ENCODE assay signal across 32 mouse cellular contexts in genomic region chr6:143447060-143447459, GRCm38 (mm10).
"Had no signal": no experiment of that assay in that cellular context is flagged by ENCODE, and none has a peak within 500 bp of the region (broad histone marks: within the 10 kb centered on the region; RNA-seq: fewer than 3 reads in every experiment).

No protein-coding gene starts in this region.

- H3K27me3 ChIP-seq: liver, embryonic 12.5 days; liver, embryonic 13.5 days; liver, embryonic 15.5 days; lung, embryonic 15.5 days; midbrain, embryonic 12.5 days; midbrain, embryonic 13.5 days; midbrain, embryonic 15.5 days; neural tube, embryonic 12.5 days had no signal

- H3K9ac ChIP-seq: limb, embryonic 12.5 days; limb, embryonic 13.5 days; limb, embryonic 15.5 days; liver, embryonic 12.5 days; liver, embryonic 13.5 days; liver, embryonic 14.5 days; liver, embryonic 15.5 days; liver, postnatal 0 days; lung, embryonic 14.5 days; lung, embryonic 15.5 days; midbrain, embryonic 12.5 days; midbrain, embryonic 13.5 days; midbrain, embryonic 15.5 days; neural tube, embryonic 12.5 days had no signal

- H3K27ac ChIP-seq: limb, embryonic 10.5 days; limb, embryonic 12.5 days; limb, embryonic 13.5 days; limb, embryonic 15.5 days; liver, embryonic 12.5 days; liver, embryonic 13.5 days; liver, embryonic 14.5 days; liver, embryonic 15.5 days; lung, embryonic 15.5 days; macrophage; midbrain, embryonic 10.5 days; midbrain, embryonic 12.5 days; midbrain, embryonic 13.5 days; midbrain, embryonic 15.5 days; neural tube, embryonic 12.5 days had no signal

- DNase-seq: left cerebral cortex, postnatal 4 days; liver; liver, embryonic 13.5 days; liver, postnatal 0 days; lung, adult 18-20 months; lung, adult 2 months; lung, embryonic 14.5 days; lung, postnatal 10 days; lung, postnatal 14 days; lung, postnatal 36 days; lung, postnatal 4 days; midbrain, embryonic 14.5 days had no signal

- H3K9me3 ChIP-seq: limb, embryonic 10.5 days; limb, embryonic 13.5 days; limb, embryonic 15.5 days; lung, embryonic 15.5 days; midbrain, embryonic 12.5 days; midbrain, embryonic 13.5 days; midbrain, embryonic 15.5 days; neural tube, embryonic 12.5 days had no signal

- H3K4me3 ChIP-seq: limb, embryonic 10.5 days; limb, embryonic 12.5 days; limb, embryonic 13.5 days; limb, embryonic 15.5 days; liver, embryonic 12.5 days; liver, embryonic 13.5 days; liver, embryonic 15.5 days; lung, embryonic 15.5 days; megakaryocyte, embryonic 14.5 days; midbrain, embryonic 10.5 days; midbrain, embryonic 12.5 days; midbrain, embryonic 13.5 days; midbrain, embryonic 15.5 days; myocyte; neural tube, embryonic 12.5 days had no signal

- H3K4me2 ChIP-seq: limb, embryonic 12.5 days; limb, embryonic 13.5 days; limb, embryonic 15.5 days; liver, embryonic 11.5 days; liver, embryonic 12.5 days; liver, embryonic 13.5 days; liver, embryonic 15.5 days; lung, embryonic 14.5 days; lung, embryonic 15.5 days; midbrain, embryonic 11.5 days; midbrain, embryonic 12.5 days; midbrain, embryonic 13.5 days; midbrain, embryonic 15.5 days; neural tube, embryonic 12.5 days had no signal

- H3K4me1 ChIP-seq: limb, embryonic 10.5 days; limb, embryonic 12.5 days; limb, embryonic 13.5 days; limb, embryonic 15.5 days; liver, embryonic 12.5 days; liver, embryonic 13.5 days; liver, embryonic 15.5 days; lung, embryonic 15.5 days; megakaryocyte, embryonic 14.5 days; midbrain, embryonic 15.5 days; neural tube, embryonic 12.5 days had no signal

- H3K36me3 ChIP-seq: limb, embryonic 10.5 days; limb, embryonic 12.5 days; limb, embryonic 13.5 days; limb, embryonic 15.5 days; liver, embryonic 12.5 days; liver, embryonic 13.5 days; liver, embryonic 15.5 days; lung, embryonic 15.5 days; midbrain, embryonic 10.5 days; midbrain, embryonic 12.5 days; midbrain, embryonic 13.5 days; midbrain, embryonic 15.5 days; neural tube, embryonic 12.5 days had no signal

- ATAC-seq: liver, embryonic 12.5 days; liver, postnatal 0 days; lung, postnatal 0 days; midbrain, embryonic 13.5 days; midbrain, embryonic 16.5 days had no signal
